Mouse (Mus musculus): ENCODE measurements around the gene Ube2s. TPM values are rescaled to one million over a fixed set of nuclear protein-coding genes. Genes with fewer than 3 reads are reported as not detected.
"Not testable (repeated sequence)": the region's sequence is repeated elsewhere in the genome, so short reads cannot be mapped to it uniquely, and the experiment has no call there.

Ube2s gene
- polyA plus RNA-seq, 1 experiment from 2014 or later: 540 TPM

DNA sequence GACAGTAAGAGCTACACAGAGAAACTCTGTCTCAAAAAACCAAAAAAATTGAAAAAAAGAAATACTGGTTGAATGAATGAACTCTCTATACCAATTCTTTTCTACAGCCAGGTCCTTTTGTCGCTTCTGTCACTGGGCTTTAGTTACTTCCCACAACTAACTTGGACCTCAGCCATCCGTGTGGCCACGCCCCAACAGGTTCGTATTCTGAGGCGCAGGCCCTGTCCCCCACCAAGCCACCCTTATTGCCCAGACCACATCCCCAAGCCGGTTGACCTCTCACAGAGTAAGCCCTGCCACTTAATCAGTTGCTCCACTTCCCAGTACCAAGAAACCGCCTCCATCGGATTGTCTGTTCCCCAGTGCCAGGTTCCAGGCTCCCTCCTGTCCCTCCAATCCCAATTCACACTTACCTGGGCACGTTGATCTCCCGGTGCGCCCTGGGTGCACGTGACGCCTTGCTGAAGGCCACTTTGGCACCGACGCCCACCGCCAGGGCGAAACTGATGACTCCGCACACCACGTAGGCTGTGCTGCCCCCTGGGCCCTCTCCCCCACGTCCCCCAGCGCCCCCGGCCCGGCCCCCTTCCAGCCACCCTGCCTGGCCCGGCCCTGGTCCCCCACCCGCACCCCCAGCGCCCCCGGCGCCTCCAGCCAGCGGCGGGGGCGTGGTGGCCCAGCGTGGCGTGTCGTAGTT, 23.4 kb upstream of the Ube2s start:
- Histone ChIP-seq H3K4me1 (ENCODE audit: control insufficient read depth, insufficient read depth, low read length) (peaks cover 5% of the 10 kb centered on the region; the same call in 1 of the 2 replicates), H3K27ac (replicated peaks; ENCODE audit: low read depth, low read length) (no peak overlapping the region), H3K9me3 (ENCODE audit: control insufficient read depth, low read length) (no peaks in the 10 kb centered on the region), H3K4me3 (ENCODE audit: low read depth, low read length) (peak overlapping the region; percentile 31), H3K4me2 (ENCODE audit: low read depth, severe bottlenecking) (peak overlapping the region; percentile 67), H3K27me3 (ENCODE audit: control insufficient read depth, insufficient read depth, low read length) (peaks cover 46% of the 10 kb centered on the region), H3K36me3 (ENCODE audit: control insufficient read depth, insufficient read depth, low read length) (no peaks in the 10 kb centered on the region), H3K9ac (ENCODE audit: low read length) (no peak overlapping the region)
- 8% methylated on average over 27 of the region's 34 CpGs for WGBS
- peak; percentile 27; the same call in 1 of the 2 replicates for ATAC-seq (ENCODE audit: insufficient number of reproducible peaks, low FRiP score, low TSS enrichment, low read depth)
- no peak for DNase-seq (ENCODE audit: low spot score)

DNA sequence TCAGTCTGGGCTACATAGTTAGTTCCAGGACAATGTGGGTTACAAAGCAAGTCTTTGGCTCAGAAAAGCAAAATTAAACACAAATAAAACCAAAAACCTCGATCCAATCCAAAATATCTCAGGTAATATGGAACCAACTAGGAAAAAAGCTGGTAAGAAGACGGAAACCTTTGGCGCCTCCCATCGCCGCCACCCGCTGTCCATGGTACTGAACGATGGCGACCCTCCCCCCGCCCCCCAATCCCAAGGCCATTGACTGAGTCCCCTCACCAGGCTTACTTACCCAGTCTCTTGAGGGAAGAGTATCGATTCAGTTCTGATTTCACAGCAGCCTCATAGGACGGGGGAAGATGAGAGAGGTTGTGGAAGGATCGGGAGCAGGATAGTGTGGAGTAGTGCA, 18.1 kb upstream of the Ube2s start:
- Histone ChIP-seq H3K9ac (ENCODE audit: low read length) (no peak overlapping the region), H3K27me3 (ENCODE audit: control insufficient read depth, insufficient read depth, low read length) (peaks cover 20% of the 10 kb centered on the region), H3K27ac (replicated peaks; ENCODE audit: low read depth, low read length) (no peak overlapping the region), H3K4me2 (ENCODE audit: low read depth, severe bottlenecking) (no peak overlapping the region), H3K4me3 (ENCODE audit: low read depth, low read length) (no peak overlapping the region), H3K36me3 (ENCODE audit: control insufficient read depth, insufficient read depth, low read length) (no peaks in the 10 kb centered on the region), H3K9me3 (ENCODE audit: control insufficient read depth, low read length) (no peaks in the 10 kb centered on the region), H3K4me1 (ENCODE audit: control insufficient read depth, insufficient read depth, low read length) (no peaks in the 10 kb centered on the region)
- 5% methylated on average over 12 of the region's 12 CpGs for WGBS
- ATAC-seq (ENCODE audit: insufficient number of reproducible peaks, low FRiP score, low TSS enrichment, low read depth) (no peak), DNase-seq (ENCODE audit: low spot score) (peak; percentile 68)

DNA sequence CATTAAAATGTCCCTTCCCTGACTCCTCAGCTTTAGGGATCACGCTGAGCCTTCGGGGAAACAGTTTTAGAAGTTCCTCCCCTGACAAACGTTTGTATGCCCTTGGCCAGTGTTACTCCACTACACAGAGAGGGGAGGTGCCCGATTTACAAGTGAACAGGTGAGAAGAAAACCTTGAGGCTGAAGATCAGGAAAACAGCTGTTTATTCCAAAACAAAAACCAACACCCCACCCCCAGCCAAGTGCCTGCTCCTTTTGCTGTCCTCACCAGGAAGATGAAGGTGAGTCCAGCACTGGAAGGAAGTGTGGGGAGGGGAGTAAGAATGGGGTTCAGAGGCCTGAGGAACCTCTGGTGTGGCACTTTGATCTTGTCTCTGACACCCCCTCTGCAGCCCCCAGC, 13.0 kb upstream of the Ube2s start:
- Histone ChIP-seq H3K4me2 (ENCODE audit: low read depth, severe bottlenecking) (no peak overlapping the region), H3K9ac (ENCODE audit: low read length) (no peak overlapping the region), H3K4me1 (ENCODE audit: control insufficient read depth, insufficient read depth, low read length) (no peaks in the 10 kb centered on the region), H3K4me3 (ENCODE audit: low read depth, low read length) (no peak overlapping the region), H3K36me3 (ENCODE audit: control insufficient read depth, insufficient read depth, low read length) (no peaks in the 10 kb centered on the region), H3K27ac (replicated peaks; ENCODE audit: low read depth, low read length) (no peak overlapping the region), H3K27me3 (ENCODE audit: control insufficient read depth, insufficient read depth, low read length) (no peaks in the 10 kb centered on the region), H3K9me3 (ENCODE audit: control insufficient read depth, low read length) (no peaks in the 10 kb centered on the region)
- ATAC-seq (ENCODE audit: insufficient number of reproducible peaks, low FRiP score, low TSS enrichment, low read depth) (no peak), DNase-seq (ENCODE audit: low spot score) (no peak)
- WGBS: 48% methylated on average over 4 of the region's 4 CpGs

DNA sequence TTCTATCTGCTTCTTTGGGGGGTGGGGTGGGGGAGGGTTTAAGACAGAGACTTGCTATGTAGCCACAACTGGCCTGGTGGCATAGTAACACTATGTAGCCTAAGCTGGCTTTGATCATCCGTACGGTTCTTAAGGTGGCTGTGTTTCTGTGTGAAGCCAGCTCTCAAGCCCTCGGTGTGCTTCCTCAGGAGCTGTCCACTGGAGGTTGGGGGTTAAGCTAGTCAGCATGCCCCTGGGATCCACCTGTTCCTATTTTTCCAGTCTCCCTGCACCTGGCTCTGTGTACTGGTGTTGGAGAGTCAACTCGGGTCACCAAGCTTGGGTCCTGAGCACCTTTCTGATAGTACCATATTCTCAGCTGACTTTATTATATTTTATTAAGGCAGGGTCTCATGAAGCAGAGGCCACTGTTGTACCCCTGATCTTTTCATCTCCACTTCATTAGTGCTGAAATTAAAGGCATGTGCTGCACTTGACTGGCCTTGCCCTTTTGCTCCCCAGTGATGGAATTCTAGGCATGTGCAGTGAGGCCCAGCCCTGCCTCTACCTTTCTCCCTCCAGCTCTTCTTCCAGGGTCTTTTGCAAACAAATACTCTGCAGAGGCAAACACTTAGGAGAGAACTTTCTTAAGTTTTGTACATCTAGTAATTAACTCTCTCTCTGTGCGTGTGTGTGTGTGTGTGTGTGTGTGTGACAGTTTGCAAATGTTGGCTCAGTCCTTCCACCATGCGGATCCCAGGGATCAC, 9.9 kb upstream of the Ube2s start:
- Histone ChIP-seq H3K4me3 (ENCODE audit: low read depth, low read length) (no peak overlapping the region), H3K9ac (ENCODE audit: low read length) (no peak overlapping the region), H3K27ac (replicated peaks; ENCODE audit: low read depth, low read length) (no peak overlapping the region), H3K9me3 (ENCODE audit: control insufficient read depth, low read length) (no peaks in the 10 kb centered on the region), H3K4me1 (ENCODE audit: control insufficient read depth, insufficient read depth, low read length) (no peaks in the 10 kb centered on the region), H3K4me2 (ENCODE audit: low read depth, severe bottlenecking) (no peak overlapping the region), H3K36me3 (ENCODE audit: control insufficient read depth, insufficient read depth, low read length) (no peaks in the 10 kb centered on the region), H3K27me3 (ENCODE audit: control insufficient read depth, insufficient read depth, low read length) (no peaks in the 10 kb centered on the region)
- DNase-seq (ENCODE audit: low spot score): no peak
- ATAC-seq (ENCODE audit: insufficient number of reproducible peaks, low FRiP score, low TSS enrichment, low read depth): no peak
- WGBS: 60% methylated on average over 6 of the region's 6 CpGs

DNA sequence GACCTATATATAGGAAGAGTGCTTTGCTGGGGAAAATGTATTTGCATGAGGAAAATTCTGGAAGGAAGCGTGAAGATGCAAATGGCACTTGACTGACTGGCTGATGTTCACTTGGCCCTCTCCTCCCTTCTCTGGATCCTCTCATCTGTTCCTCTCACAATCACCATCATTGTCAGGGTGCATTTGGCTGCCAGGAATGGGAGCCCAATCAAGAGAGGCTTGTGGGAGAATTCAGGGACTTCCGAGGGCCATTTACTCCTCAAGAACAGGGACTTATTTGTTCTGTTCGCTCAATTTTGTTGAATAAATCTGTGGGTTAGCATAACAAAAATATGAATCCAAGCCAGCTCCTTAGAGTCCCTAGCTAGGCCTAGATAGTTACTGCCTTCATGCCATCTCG, 9.3 kb upstream of the Ube2s start:
- ATAC-seq (ENCODE audit: insufficient number of reproducible peaks, low FRiP score, low TSS enrichment, low read depth) (no peak), DNase-seq (ENCODE audit: low spot score) (no peak)
- 88% methylated on average over 4 of the region's 4 CpGs for WGBS
- Histone ChIP-seq H3K4me1 (ENCODE audit: control insufficient read depth, insufficient read depth, low read length) (no peaks in the 10 kb centered on the region), H3K9ac (ENCODE audit: low read length) (no peak overlapping the region), H3K27me3 (ENCODE audit: control insufficient read depth, insufficient read depth, low read length) (no peaks in the 10 kb centered on the region), H3K4me2 (ENCODE audit: low read depth, severe bottlenecking) (no peak overlapping the region), H3K4me3 (ENCODE audit: low read depth, low read length) (no peak overlapping the region), H3K27ac (replicated peaks; ENCODE audit: low read depth, low read length) (no peak overlapping the region), H3K36me3 (ENCODE audit: control insufficient read depth, insufficient read depth, low read length) (no peaks in the 10 kb centered on the region), H3K9me3 (ENCODE audit: control insufficient read depth, low read length) (no peaks in the 10 kb centered on the region)

DNA sequence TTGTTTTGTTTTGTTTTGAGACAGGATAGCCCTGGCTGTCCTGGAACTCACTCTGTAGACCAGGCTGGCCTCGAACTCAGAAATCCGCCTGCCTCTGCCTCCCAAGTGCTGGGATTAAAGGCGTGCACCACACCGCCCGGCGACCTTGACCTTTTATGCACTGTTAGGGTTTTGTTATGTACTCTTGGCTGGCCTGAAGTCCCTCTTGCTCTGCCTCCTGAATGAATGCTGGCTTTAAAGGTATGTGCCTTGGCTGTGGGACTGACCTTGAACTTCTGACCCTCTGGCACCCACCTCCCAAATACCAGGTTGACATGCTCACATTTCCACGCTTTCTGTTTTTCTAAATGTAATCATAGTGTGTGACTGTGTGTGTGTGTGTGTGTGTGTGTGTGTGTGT, 8.5 kb upstream of the Ube2s start:
- not testable (repeated sequence) for H3K36me3 ChIP-seq (ENCODE audit: control insufficient read depth, insufficient read depth, low read length); ATAC-seq (ENCODE audit: insufficient number of reproducible peaks, low FRiP score, low TSS enrichment, low read depth); DNase-seq (ENCODE audit: low spot score); H3K27ac ChIP-seq (replicated peaks; ENCODE audit: low read depth, low read length); H3K4me1 ChIP-seq (ENCODE audit: control insufficient read depth, insufficient read depth, low read length); H3K9me3 ChIP-seq (ENCODE audit: control insufficient read depth, low read length); H3K4me2 ChIP-seq (ENCODE audit: low read depth, severe bottlenecking); H3K4me3 ChIP-seq (ENCODE audit: low read depth, low read length); H3K9ac ChIP-seq (ENCODE audit: low read length); H3K27me3 ChIP-seq (ENCODE audit: control insufficient read depth, insufficient read depth, low read length)
- 83% methylated on average over 7 of the region's 7 CpGs for whole genome bisulfite sequencing

DNA sequence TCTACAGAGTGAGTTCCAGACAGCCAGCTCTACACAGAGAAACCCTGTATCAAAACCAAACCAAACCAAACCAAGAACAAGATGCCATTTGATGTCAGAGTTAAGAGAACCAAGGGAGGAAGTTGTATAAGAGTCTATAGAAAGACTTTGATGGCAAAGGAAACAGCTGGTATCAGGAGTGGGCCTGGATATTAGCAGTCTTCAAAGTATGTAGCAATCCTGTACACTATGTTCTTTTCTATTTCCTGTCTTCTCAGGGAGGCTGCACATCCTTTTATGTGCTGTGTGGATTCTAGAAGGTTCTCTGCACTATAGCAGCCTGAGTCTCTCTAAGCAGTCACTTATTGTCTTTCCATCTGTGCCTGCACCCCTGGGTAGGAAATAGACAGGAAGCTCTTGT, 4.2 kb upstream of the Ube2s start:
- H3K4me2 ChIP-seq (ENCODE audit: low read depth, severe bottlenecking): no peak overlapping the region
- H3K9me3 ChIP-seq (ENCODE audit: control insufficient read depth, low read length): no peaks in the 10 kb centered on the region
- no peak overlapping the region for H3K9ac ChIP-seq (ENCODE audit: low read length)
- no peaks in the 10 kb centered on the region for H3K27me3 ChIP-seq (ENCODE audit: control insufficient read depth, insufficient read depth, low read length)
- DNase-seq (ENCODE audit: low spot score) (no peak), ATAC-seq (ENCODE audit: insufficient number of reproducible peaks, low FRiP score, low TSS enrichment, low read depth) (no peak)
- no peaks in the 10 kb centered on the region for H3K36me3 ChIP-seq (ENCODE audit: control insufficient read depth, insufficient read depth, low read length)
- H3K27ac ChIP-seq (replicated peaks; ENCODE audit: low read depth, low read length): no peak overlapping the region
- no peak overlapping the region for H3K4me3 ChIP-seq (ENCODE audit: low read depth, low read length)
- H3K4me1 ChIP-seq (ENCODE audit: control insufficient read depth, insufficient read depth, low read length): no peaks in the 10 kb centered on the region

DNA sequence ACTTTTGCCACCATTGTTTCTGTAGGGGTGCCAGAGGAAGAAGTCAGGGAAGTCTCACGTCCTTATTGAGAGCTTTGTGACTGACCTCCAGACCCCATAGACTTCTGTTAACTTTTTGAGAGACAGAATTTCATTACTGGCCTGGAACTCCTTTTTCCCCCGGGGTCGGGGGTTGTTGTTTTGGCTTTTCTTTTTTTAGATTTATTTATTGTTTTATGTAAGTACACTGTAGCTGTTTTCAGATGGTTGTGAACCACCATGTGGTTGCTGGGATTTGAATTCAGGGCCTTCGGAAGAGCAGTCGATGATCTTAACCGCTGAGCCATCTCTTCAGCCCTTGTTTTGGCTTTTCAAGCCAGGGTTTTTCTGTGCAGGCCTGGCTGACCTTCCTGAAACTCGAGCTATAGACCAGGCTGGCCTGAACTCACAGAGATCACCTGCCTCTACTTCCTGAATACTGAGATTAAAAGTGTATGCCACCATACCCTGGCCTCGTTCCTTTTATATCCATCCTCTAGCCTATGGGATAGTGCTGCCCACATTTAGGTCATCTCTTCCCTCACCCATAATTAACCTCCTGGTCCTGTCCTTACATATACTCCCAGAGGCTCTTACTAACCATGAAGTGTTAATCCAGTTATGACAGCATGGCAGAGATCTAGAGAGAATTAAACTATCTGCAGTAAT, 858 bp upstream of the Ube2s start:
- ATAC-seq (ENCODE audit: insufficient number of reproducible peaks, low FRiP score, low TSS enrichment, low read depth) (no peak), DNase-seq (ENCODE audit: low spot score) (no peak)
- Histone ChIP-seq H3K27ac (replicated peaks; ENCODE audit: low read depth, low read length) (peak overlapping the region; percentile 62), H3K27me3 (ENCODE audit: control insufficient read depth, insufficient read depth, low read length) (no peaks in the 10 kb centered on the region), H3K4me1 (ENCODE audit: control insufficient read depth, insufficient read depth, low read length) (peaks cover 16% of the 10 kb centered on the region), H3K4me3 (ENCODE audit: low read depth, low read length) (peak overlapping the region; percentile 93), H3K4me2 (ENCODE audit: low read depth, severe bottlenecking) (peak overlapping the region; percentile 55), H3K9me3 (ENCODE audit: control insufficient read depth, low read length) (no peaks in the 10 kb centered on the region), H3K36me3 (ENCODE audit: control insufficient read depth, insufficient read depth, low read length) (peaks cover 14% of the 10 kb centered on the region), H3K9ac (ENCODE audit: low read length) (peak overlapping the region; percentile 43; the same call in 1 of the 2 replicates)
- WGBS: 30% methylated on average over 8 of the region's 8 CpGs
